Mouse (Mus musculus) testis, adult 2 months (tissue): ENCODE measurements at regions not wholly inside any gene's neighbourhood (a gene's known extent, or its start where the extent isn't known, plus 50 kb on each side); places are given as distances from the start of the nearest gene placed in this dataset.

Experiments
- CTCF ChIP-seq: fragments of 200-500 bp; IDR thresholded peaks from 2 replicates; pipeline ENCODE4 v1.5.1; 2012; ENCODE audit warnings: low read depth, mild to moderate bottlenecking, inconsistent platforms, low read length, moderate library complexity; ENCODE audit not compliant: control insufficient read depth, insufficient read depth, insufficient replicate concordance
- POLR2A ChIP-seq: fragments of 200-500 bp; IDR thresholded peaks from 2 replicates; pipeline ENCODE4 v1.6.1; 2012; ENCODE audit warnings: low read depth, mild to moderate bottlenecking, inconsistent platforms, low read length, moderate library complexity; ENCODE audit not compliant: control insufficient read depth

DNA sequence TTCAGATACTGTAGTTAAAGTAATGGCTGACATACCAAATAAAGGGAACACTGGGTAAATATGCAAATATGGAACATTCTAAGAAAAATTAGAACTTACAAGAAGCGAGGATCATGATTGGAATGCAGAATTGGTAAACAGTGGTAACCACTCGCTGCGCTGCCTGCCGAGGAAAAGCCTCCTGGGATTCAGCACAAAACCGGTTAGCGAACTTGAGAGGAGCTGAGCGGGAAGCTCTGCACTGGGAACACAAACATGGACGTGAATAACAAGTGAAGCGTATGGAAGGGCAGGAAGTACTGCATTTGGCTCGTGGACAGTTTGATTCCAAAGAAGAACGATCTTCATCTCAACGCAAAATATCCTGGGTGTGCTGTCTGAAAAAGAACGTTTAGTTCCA lies 209.0 kb upstream of the Adamts16 start:
- TF ChIP-seq CTCF = no peak
- TF ChIP-seq POLR2A = no peak
